8 mouse cellular contexts compared by ENCODE assay signal in genomic region chr9:42123204-42123603, GRCm38 (mm10). TPM values are rescaled to one million over a fixed set of nuclear protein-coding genes. Genes with fewer than 3 reads are reported as not detected.
DNase-seq lines count a peak whose midpoint lies in the region; ATAC-seq lines count a peak whose summit lies in the region.

No protein-coding gene starts in this region.

- H3K27me3 ChIP-seq in kidney, embryonic 14.5 days (ENCODE audit: control insufficient read depth, insufficient read depth, low read length): no peaks in the 10 kb centered on the region; the same call in 1 of the 2 replicates
- H3K27me3 ChIP-seq in embryonic facial prominence, embryonic 11.5 days (ENCODE audit: control insufficient read depth, insufficient read depth, low read length): no peaks in the 10 kb centered on the region
- H3K27me3 ChIP-seq in hindbrain, embryonic 14.5 days (ENCODE audit: control insufficient read depth, insufficient read depth, low read length): no peaks in the 10 kb centered on the region
- H3K27me3 ChIP-seq in midbrain, embryonic 14.5 days (ENCODE audit: control insufficient read depth, insufficient read depth, low read length): peaks cover 11% of the 10 kb centered on the region; the same call in 1 of the 2 replicates

- H3K4me3 ChIP-seq in kidney, embryonic 14.5 days (ENCODE audit: low read length): peak overlapping the region; percentile 88
- H3K4me3 ChIP-seq in embryonic facial prominence, embryonic 11.5 days (ENCODE audit: low read depth, low read length): peak overlapping the region; percentile 77
- H3K4me3 ChIP-seq in hindbrain, embryonic 14.5 days (replicated peaks; ENCODE audit: low read length): peak overlapping the region; percentile 71
- peak overlapping the region; percentile 79 for H3K4me3 ChIP-seq in midbrain, embryonic 14.5 days (replicated peaks; ENCODE audit: low read depth, low read length)

- 30% methylated on average over 11 of the region's 11 CpGs for WGBS in kidney, embryonic 14.5 days
- WGBS in embryonic facial prominence, embryonic 11.5 days: 34% methylated on average over 11 of the region's 11 CpGs
- WGBS in hindbrain, embryonic 14.5 days: 23% methylated on average over 11 of the region's 11 CpGs
- 25% methylated on average over 11 of the region's 11 CpGs for WGBS in midbrain, embryonic 14.5 days

- no peak for DNase-seq in kidney, postnatal 4 days
- DNase-seq in embryonic facial prominence, embryonic 11.5 days (ENCODE audit: low spot score): peak; percentile 4
- no peak for DNase-seq in hindbrain, embryonic 14.5 days (ENCODE audit: low spot score)
- peak; percentile 54 for DNase-seq in midbrain, embryonic 14.5 days
- DNase-seq in layer of hippocampus, adult 11-12 months (ENCODE audit: low spot score): no peak
- no peak for DNase-seq in thymus, postnatal 14 days
- no peak for DNase-seq in cerebellum, adult 11 months

- H3K9me3 ChIP-seq in kidney, embryonic 14.5 days (ENCODE audit: control insufficient read depth, low read length): no peaks in the 10 kb centered on the region
- H3K9me3 ChIP-seq in embryonic facial prominence, embryonic 11.5 days (replicated peaks; ENCODE audit: control insufficient read depth, low read length): no peaks in the 10 kb centered on the region
- no peaks in the 10 kb centered on the region for H3K9me3 ChIP-seq in hindbrain, embryonic 14.5 days (ENCODE audit: control insufficient read depth, low read length)
- H3K9me3 ChIP-seq in midbrain, embryonic 14.5 days (ENCODE audit: control insufficient read depth, low read length): no peaks in the 10 kb centered on the region

- peaks cover 15% of the 10 kb centered on the region; the same call in 1 of the 2 replicates for H3K4me1 ChIP-seq in kidney, embryonic 14.5 days (ENCODE audit: control insufficient read depth, insufficient read depth, low read length)
- H3K4me1 ChIP-seq in embryonic facial prominence, embryonic 11.5 days (ENCODE audit: control insufficient read depth, insufficient read depth, low read length): no peaks in the 10 kb centered on the region; the same call in 1 of the 2 replicates
- H3K4me1 ChIP-seq in hindbrain, embryonic 14.5 days (replicated peaks; ENCODE audit: control insufficient read depth, insufficient read depth, low read length): peaks cover 29% of the 10 kb centered on the region
- peaks cover 16% of the 10 kb centered on the region for H3K4me1 ChIP-seq in midbrain, embryonic 14.5 days (ENCODE audit: control insufficient read depth, insufficient read depth, low read length)

- peak overlapping the region; percentile 95 for H3K4me2 ChIP-seq in kidney, embryonic 14.5 days (replicated peaks; ENCODE audit: low read depth, low read length)
- peak overlapping the region; percentile 97 for H3K4me2 ChIP-seq in embryonic facial prominence, embryonic 11.5 days (ENCODE audit: low read depth, low read length)
- H3K4me2 ChIP-seq in hindbrain, embryonic 14.5 days (replicated peaks): peak overlapping the region; percentile 91
- H3K4me2 ChIP-seq in midbrain, embryonic 14.5 days (ENCODE audit: low read length): peak overlapping the region; percentile 87

- ATAC-seq in kidney, embryonic 14.5 days (ENCODE audit: low FRiP score, low TSS enrichment): no peak
- ATAC-seq in embryonic facial prominence, embryonic 11.5 days (replicated peaks; ENCODE audit: insufficient number of reproducible peaks, low FRiP score, low TSS enrichment, low read depth): no peak
- no peak for ATAC-seq in hindbrain, embryonic 14.5 days (ENCODE audit: low FRiP score)
- ATAC-seq in midbrain, embryonic 14.5 days (ENCODE audit: low FRiP score, low TSS enrichment): peak; percentile 32; the same call in 1 of the 2 replicates

- H3K27ac ChIP-seq in kidney, embryonic 14.5 days (ENCODE audit: low read depth, low read length): no peak overlapping the region
- H3K27ac ChIP-seq in embryonic facial prominence, embryonic 11.5 days (replicated peaks; ENCODE audit: low read depth, low read length): no peak overlapping the region
- peak overlapping the region; percentile 75 for H3K27ac ChIP-seq in hindbrain, embryonic 14.5 days
- no peak overlapping the region for H3K27ac ChIP-seq in midbrain, embryonic 14.5 days (replicated peaks; ENCODE audit: low read depth, low read length)

- peak overlapping the region; percentile 87; the same call in 1 of the 2 replicates for H3K9ac ChIP-seq in kidney, embryonic 14.5 days (ENCODE audit: low read depth, low read length)
- H3K9ac ChIP-seq in embryonic facial prominence, embryonic 11.5 days (replicated peaks; ENCODE audit: low read length): peak overlapping the region; percentile 82
- H3K9ac ChIP-seq in hindbrain, embryonic 14.5 days: peak overlapping the region; percentile 90
- H3K9ac ChIP-seq in midbrain, embryonic 14.5 days (replicated peaks; ENCODE audit: low read length): peak overlapping the region; percentile 82

- H3K36me3 ChIP-seq in kidney, embryonic 14.5 days (ENCODE audit: control insufficient read depth, insufficient read depth, low read length): no peaks in the 10 kb centered on the region
- H3K36me3 ChIP-seq in embryonic facial prominence, embryonic 11.5 days (replicated peaks; ENCODE audit: control insufficient read depth, insufficient read depth, low read depth, low read length): no peaks in the 10 kb centered on the region
- H3K36me3 ChIP-seq in hindbrain, embryonic 14.5 days (replicated peaks; ENCODE audit: control insufficient read depth, insufficient read depth): no peaks in the 10 kb centered on the region
- no peaks in the 10 kb centered on the region for H3K36me3 ChIP-seq in midbrain, embryonic 14.5 days (ENCODE audit: control insufficient read depth, insufficient read depth, low read length)

RNA-seq across cellular contexts. Expression of gene Sorl1, which starts 0.9 kb away (rescaled TPM):
- polyA plus RNA-seq in kidney, embryonic 14.5 days (2014; fragmentation: Nextera tagmentation; extraction: Ambion mirVana): 9.1 and 11.5 TPM in 2 replicates
- polyA plus RNA-seq in embryonic facial prominence, embryonic 11.5 days (2014; fragmentation: Nextera tagmentation; extraction: Ambion mirVana): 5.8 and 7.2 TPM in 2 replicates
- polyA plus RNA-seq in hindbrain, embryonic 14.5 days (2014; fragmentation: Nextera tagmentation; extraction: Ambion mirVana): 17.9 and 21.4 TPM in 2 replicates
- 8.3 and 8.8 TPM in 2 replicates for polyA plus RNA-seq in midbrain, embryonic 14.5 days (2014; fragmentation: Nextera tagmentation; extraction: Ambion mirVana)

Comparison
In these comparisons a context has a peak if more than half of its experiments do, and no peak if none do; other contexts are left out.
1. DNase-seq: peak in embryonic facial prominence, embryonic 11.5 days (single experiment) and midbrain, embryonic 14.5 days (single experiment); none in kidney, postnatal 4 days (0 of 2), hindbrain, embryonic 14.5 days (single experiment), layer of hippocampus, adult 11-12 months (single experiment), thymus, postnatal 14 days (single experiment) and cerebellum, adult 11 months (single experiment).
2. Peak in every context shown above with its lines, with median percentiles within 50 percentile points of each other: H3K4me2 ChIP-seq, H3K4me3 ChIP-seq and H3K9ac ChIP-seq.